Mouse (Mus musculus): Measurements from ENCODE around the gene Numa1. TPM values are rescaled to one million over a fixed set of nuclear protein-coding genes. Genes with fewer than 3 reads are reported as not detected.

The Numa1 gene
- polyA plus RNA-seq (2015; fragmentation: Nextera tagmentation; extraction: Ambion mirVana), result 63.0 and 70.7 TPM in 2 replicates

DNA sequence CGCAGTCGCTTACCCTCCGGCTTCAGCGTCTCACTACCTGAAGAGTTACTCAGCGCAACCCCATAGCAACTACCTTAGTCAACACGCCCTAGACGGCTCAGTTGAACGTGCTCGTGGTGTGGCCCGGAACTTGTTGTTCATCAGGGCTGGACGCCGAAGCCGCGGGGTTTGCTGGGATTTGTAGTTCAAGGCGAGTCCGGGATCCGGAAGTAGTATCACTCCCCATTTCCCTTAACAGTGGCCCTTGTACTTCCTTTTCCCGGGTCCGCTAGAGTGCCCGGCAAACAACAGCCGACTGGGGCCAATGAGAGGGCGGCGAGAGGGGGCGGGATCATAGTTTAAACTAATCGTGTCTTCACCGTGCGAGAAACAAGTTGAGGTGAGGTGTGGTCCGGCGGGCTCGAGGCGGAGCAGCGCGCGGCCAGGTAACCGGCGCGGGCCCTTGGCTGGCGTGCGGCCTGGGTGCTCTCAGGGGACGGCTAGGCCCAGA lies at the start of gene Numa1, which contains the start of gene Lrrc51:
Numa1 (plus strand) TSS at position 361 of the 490 bp plus-strand sequence.
Lrrc51 (minus strand) TSS at position 145 of the 490 bp plus-strand sequence.
- Histone ChIP-seq H3K27me3 (no peaks in the 10 kb centered on the region), H3K36me3 (no peaks in the 10 kb centered on the region), H3K4me3 (replicated peaks) (peak within 1 kb of the TSS; percentile 74), H3K9me3 (no peaks in the 10 kb centered on the region), H3K9ac (replicated peaks) (peak within 1 kb of the TSS; percentile 80), H3K4me2 (replicated peaks) (peak within 1 kb of the TSS; percentile 84), H3K27ac (peak within 1 kb of the TSS; percentile 57), H3K4me1 (replicated peaks) (peaks cover 34% of the 10 kb centered on the region)
- ATAC-seq, result peak; percentile 99
- under 1% methylated on average over 40 of the region's 40 CpGs for WGBS

- Histone ChIP-seq H3K27me3 (no peaks in the 10 kb centered on the region), H3K4me2 (replicated peaks) (no peak overlapping the region), H3K4me1 (replicated peaks) (no peaks in the 10 kb centered on the region), H3K9ac (replicated peaks) (no peak overlapping the region), H3K36me3 (no peaks in the 10 kb centered on the region), H3K27ac (no peak overlapping the region), H3K4me3 (replicated peaks) (no peak overlapping the region), H3K9me3 (no peaks in the 10 kb centered on the region)
- WGBS, result 98% methylated on average over 4 of the region's 4 CpGs
- ATAC-seq, result no peak
These were observed 49.8 kb upstream of the Numa1 start for GRCm38 (mm10) chr7:101884160-101884559.

DNA sequence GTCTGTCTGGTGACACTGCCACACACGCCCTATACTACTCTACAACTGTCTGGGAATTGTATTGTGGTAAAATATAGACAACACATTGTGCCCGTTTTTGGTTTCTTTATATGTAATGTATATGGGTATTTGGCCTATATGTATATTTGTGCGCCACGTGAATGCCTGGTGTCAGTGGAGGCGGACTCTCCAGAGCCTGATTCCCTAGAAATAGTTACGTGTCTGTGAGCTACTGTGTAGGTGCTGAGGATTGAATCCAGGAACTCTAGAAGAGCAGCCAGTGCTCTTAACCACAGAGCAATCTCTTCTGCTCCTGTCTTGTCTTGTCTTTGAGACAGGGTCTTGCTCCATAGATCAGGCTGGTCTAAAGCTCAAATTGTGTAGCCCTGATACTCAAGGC lies 47.6 kb upstream of the Numa1 start:
- no peak overlapping the region for H3K4me3 ChIP-seq (replicated peaks)
- H3K4me2 ChIP-seq (replicated peaks), result no peak overlapping the region
- no peak overlapping the region for H3K27ac ChIP-seq
- H3K9ac ChIP-seq (replicated peaks), result no peak overlapping the region
- no peaks in the 10 kb centered on the region for H3K36me3 ChIP-seq
- no peaks in the 10 kb centered on the region for H3K27me3 ChIP-seq
- 92% methylated on average over 6 of the region's 6 CpGs for WGBS
- H3K4me1 ChIP-seq (replicated peaks), result no peaks in the 10 kb centered on the region
- ATAC-seq, result no peak
- H3K9me3 ChIP-seq, result no peaks in the 10 kb centered on the region

DNA sequence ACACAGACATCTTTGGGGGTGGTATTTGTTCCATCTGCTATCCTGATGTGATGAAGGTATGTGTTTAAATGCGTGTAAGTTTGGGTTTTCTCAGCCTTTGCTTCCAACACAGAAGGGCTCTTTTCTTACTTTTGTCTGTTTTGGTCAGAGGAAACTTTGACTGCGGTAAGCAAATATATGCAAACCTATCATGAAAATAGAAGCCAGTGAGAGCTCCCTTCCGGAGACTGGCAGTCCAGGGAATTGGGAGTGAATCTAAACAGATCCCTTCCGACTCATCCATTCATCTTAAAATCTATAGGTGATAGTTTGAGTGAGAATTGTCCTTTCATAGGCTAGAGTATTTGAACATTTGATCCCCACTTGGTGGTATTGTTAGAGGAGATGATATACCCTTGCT lies 45.5 kb upstream of the Numa1 start:
- Histone ChIP-seq H3K27me3 (no peaks in the 10 kb centered on the region), H3K4me3 (replicated peaks) (no peak overlapping the region), H3K4me2 (replicated peaks) (no peak overlapping the region), H3K9me3 (no peaks in the 10 kb centered on the region), H3K4me1 (replicated peaks) (no peaks in the 10 kb centered on the region), H3K9ac (replicated peaks) (no peak overlapping the region), H3K36me3 (no peaks in the 10 kb centered on the region), H3K27ac (no peak overlapping the region)
- whole genome bisulfite sequencing, result 87% methylated on average over 4 of the region's 4 CpGs
- ATAC-seq, result no peak

DNA sequence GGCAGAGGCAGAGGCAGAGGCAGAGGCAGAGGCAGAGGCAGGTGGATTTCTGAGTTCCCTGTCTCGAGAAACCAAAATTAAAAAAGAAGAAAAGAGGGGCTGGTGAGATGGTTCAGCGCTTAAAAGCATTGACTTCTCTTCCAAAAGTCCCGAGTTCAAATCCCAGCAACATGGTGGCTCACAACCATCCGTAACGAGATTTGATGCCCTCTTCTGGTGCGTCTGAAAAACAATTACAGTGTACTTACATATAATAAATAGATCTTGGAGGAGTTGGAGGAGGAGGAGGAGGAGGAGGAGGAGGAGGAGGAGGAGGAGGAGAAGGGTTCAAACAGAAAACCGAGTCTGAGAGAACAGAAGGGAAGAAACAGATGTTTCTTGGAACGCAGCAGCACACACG lies 38.2 kb upstream of the Numa1 start:
- H3K9ac ChIP-seq (replicated peaks), result peak overlapping the region; percentile 64; the same call in 1 of the 2 replicates
- peak overlapping the region; percentile 37 for H3K4me2 ChIP-seq (replicated peaks)
- peak overlapping the region; percentile 89 for H3K27ac ChIP-seq
- no peak; the same call in 1 of the 2 replicates for ATAC-seq
- peak overlapping the region; percentile 58 for H3K4me3 ChIP-seq (replicated peaks)
- H3K4me1 ChIP-seq (replicated peaks), result peaks cover 20% of the 10 kb centered on the region
- 34% methylated on average over 9 of the region's 9 CpGs for WGBS
- no peaks in the 10 kb centered on the region for H3K27me3 ChIP-seq
- peaks cover 10% of the 10 kb centered on the region for H3K36me3 ChIP-seq
- no peaks in the 10 kb centered on the region for H3K9me3 ChIP-seq

- Histone ChIP-seq H3K4me2 (replicated peaks) (peak overlapping the region; percentile 54), H3K27ac (peak overlapping the region; percentile 89), H3K36me3 (peaks cover 17% of the 10 kb centered on the region), H3K9me3 (no peaks in the 10 kb centered on the region), H3K9ac (replicated peaks) (peak overlapping the region; percentile 64), H3K4me1 (replicated peaks) (peaks cover 20% of the 10 kb centered on the region), H3K4me3 (replicated peaks) (peak overlapping the region; percentile 58), H3K27me3 (no peaks in the 10 kb centered on the region)
- ATAC-seq, result peak; percentile 99
- WGBS, result under 1% methylated on average over 57 of the region's 57 CpGs
These were observed 37.5 kb upstream of the Numa1 start for GRCm38 (mm10) chr7:101896104-101897066.

DNA sequence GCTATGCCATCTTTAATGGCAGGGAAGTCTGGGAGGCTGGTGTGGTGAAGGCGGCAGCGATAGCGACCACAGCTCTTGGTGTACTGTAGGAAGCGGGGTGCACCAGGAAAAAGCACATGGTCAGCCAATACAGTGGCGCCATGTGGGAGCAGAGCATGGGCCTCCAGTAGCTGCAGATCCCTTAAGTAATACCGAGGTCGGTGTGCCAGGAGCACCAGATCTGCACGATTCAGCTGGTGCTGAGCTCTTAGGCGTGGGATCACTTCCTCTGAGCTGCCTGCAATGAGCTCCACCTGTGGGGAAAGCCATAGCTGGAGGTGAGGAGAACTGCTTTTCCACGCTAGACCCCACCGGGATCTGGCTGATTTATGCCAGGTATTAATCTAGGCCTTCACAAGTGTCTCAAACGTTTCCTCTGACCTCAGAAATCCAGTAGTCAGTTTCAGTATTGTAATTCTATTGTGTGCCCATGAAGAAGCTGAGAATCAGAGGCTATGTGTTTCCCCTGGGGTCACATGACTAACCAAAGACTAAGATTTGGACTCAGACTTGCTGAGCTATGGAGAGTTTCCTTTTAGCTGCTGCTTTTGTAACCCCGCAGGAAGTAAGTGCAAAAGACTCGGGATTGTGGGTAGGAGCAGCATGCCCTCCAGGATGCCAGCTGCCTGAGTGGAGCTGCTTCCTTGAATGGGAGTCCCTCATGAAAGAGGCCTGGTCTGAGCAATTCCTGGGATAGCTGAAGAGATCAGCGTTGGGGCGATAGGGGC lies 33.4 kb upstream of the Numa1 start:
- ATAC-seq, result no peak
- 94% methylated on average over 16 of the region's 16 CpGs for WGBS
- Histone ChIP-seq H3K9ac (replicated peaks) (no peak overlapping the region), H3K4me1 (replicated peaks) (peaks cover 17% of the 10 kb centered on the region), H3K27ac (no peak overlapping the region), H3K4me2 (replicated peaks) (no peak overlapping the region), H3K36me3 (peaks cover 32% of the 10 kb centered on the region), H3K9me3 (no peaks in the 10 kb centered on the region), H3K4me3 (replicated peaks) (no peak overlapping the region), H3K27me3 (no peaks in the 10 kb centered on the region)

DNA sequence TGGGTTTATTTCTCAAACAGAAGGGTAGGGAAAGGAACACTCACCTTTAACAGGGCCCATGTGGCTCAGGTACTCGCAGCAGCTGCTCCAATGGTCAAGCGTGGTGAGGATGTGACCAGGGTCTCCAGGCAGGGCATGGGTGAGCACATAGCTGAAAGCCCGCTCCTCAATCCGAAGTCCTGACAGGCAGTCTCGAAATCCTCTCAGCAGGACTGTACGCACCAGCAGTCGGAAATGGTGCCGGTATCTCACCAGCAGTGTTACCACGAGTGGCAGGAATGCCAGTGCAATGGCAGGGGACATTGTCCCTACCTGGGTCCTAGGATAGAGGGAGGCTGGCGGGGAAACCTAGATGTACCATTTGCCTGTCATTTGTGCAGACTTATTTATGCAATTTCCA lies 31.9 kb upstream of the Numa1 start:
- Histone ChIP-seq H3K27ac (no peak overlapping the region), H3K4me2 (replicated peaks) (no peak overlapping the region), H3K4me1 (replicated peaks) (peaks cover 23% of the 10 kb centered on the region), H3K27me3 (no peaks in the 10 kb centered on the region), H3K9me3 (no peaks in the 10 kb centered on the region), H3K36me3 (peaks cover 32% of the 10 kb centered on the region), H3K4me3 (replicated peaks) (no peak overlapping the region), H3K9ac (replicated peaks) (no peak overlapping the region)
- no peak for ATAC-seq
- WGBS, result 94% methylated on average over 10 of the region's 10 CpGs

- ATAC-seq, result no peak
- Histone ChIP-seq H3K36me3 (peaks cover 32% of the 10 kb centered on the region), H3K9ac (replicated peaks) (no peak overlapping the region), H3K4me2 (replicated peaks) (no peak overlapping the region), H3K27ac (no peak overlapping the region), H3K27me3 (no peaks in the 10 kb centered on the region), H3K4me3 (replicated peaks) (no peak overlapping the region), H3K9me3 (no peaks in the 10 kb centered on the region), H3K4me1 (replicated peaks) (peaks cover 21% of the 10 kb centered on the region)
These were observed 31.1 kb upstream of the Numa1 start for GRCm38 (mm10) chr7:101902846-101903245.

- Histone ChIP-seq H3K9ac (replicated peaks) (peak within 1 kb of the TSS; percentile 83), H3K4me3 (replicated peaks) (peak within 1 kb of the TSS; percentile 71), H3K36me3 (peaks cover 37% of the 10 kb centered on the region), H3K27me3 (no peaks in the 10 kb centered on the region), H3K4me1 (replicated peaks) (peaks cover 31% of the 10 kb centered on the region), H3K9me3 (no peaks in the 10 kb centered on the region), H3K4me2 (replicated peaks) (peak within 1 kb of the TSS; percentile 64), H3K27ac (peak within 1 kb of the TSS; percentile 95)
- WGBS, result under 1% methylated on average over 61 of the region's 61 CpGs
- peak; percentile 98 for ATAC-seq
These were observed 28.2 kb upstream of the Numa1 start, which contains the start of gene Lamtor1 for GRCm38 (mm10) chr7:101905561-101906286. Lamtor1 (plus strand) TSS chr7:101905904.

GRCm38 (mm10) chr7:101906287-101906681 lies 27.6 kb upstream of the Numa1 start, which contains the start of gene Tomt:
Tomt (minus strand) TSS chr7:101906359.
- peak within 1 kb of the TSS; percentile 71 for H3K4me3 ChIP-seq (replicated peaks)
- H3K4me2 ChIP-seq (replicated peaks), result peak within 1 kb of the TSS; percentile 64
- peak within 1 kb of the TSS; percentile 83 for H3K9ac ChIP-seq (replicated peaks)
- 24% methylated on average over 11 of the region's 11 CpGs for WGBS
- H3K27ac ChIP-seq, result peak within 1 kb of the TSS; percentile 95
- peaks cover 31% of the 10 kb centered on the region for H3K4me1 ChIP-seq (replicated peaks)
- no peaks in the 10 kb centered on the region for H3K9me3 ChIP-seq
- no peaks in the 10 kb centered on the region for H3K27me3 ChIP-seq
- peaks cover 37% of the 10 kb centered on the region for H3K36me3 ChIP-seq
- ATAC-seq, result no peak
